Mouse (Mus musculus): ENCODE data around the gene Pirb. TPM values are rescaled to one million over a fixed set of nuclear protein-coding genes. Genes with fewer than 3 reads are reported as not detected.

Gene Pirb
- total RNA-seq, 2 experiments from 2014 or later = 0.23 to 0.32 TPM

Other genes starting within 250 kb of the Pirb start
- not detected for gene Tarm1, start 217.8 kb downstream of the Pirb start, total RNA-seq (2021)
- gene Oscar, start 104.2 kb downstream of the Pirb start, total RNA-seq (2021) = 1 to 10 TPM in 1 of 2 experiments, under 1 TPM in 1; 0.84 to 1.3 TPM
- gene Ndufa3, start 103.0 kb downstream of the Pirb start, total RNA-seq (2021) = 100 to 1,000 TPM; 483 to 557 TPM
- gene Tfpt, start 90.5 kb downstream of the Pirb start, total RNA-seq (2021) = 10 to 100 TPM; 39.7 to 47.8 TPM
- 10 to 100 TPM; 49.8 to 51.9 TPM for gene Prpf31, start 90.4 kb downstream of the Pirb start, total RNA-seq (2021)
- gene Cnot3, start 75.1 kb downstream of the Pirb start, total RNA-seq (2021) = 10 to 100 TPM; 48.1 to 58.9 TPM
- 1 to 10 TPM; 6.7 to 6.8 TPM for gene Leng1, start 54.6 kb downstream of the Pirb start, total RNA-seq (2021)
- 10 to 100 TPM in 1 of 2 experiments, 1 to 10 TPM in 1; 2.4 to 11.0 TPM for gene Tmc4, start 42.8 kb downstream of the Pirb start, total RNA-seq (2021)
- gene Tsen34, start 27.5 kb downstream of the Pirb start, total RNA-seq (2021) = 10 to 100 TPM; 77.3 to 80.0 TPM
- gene Mboat7, start 26.9 kb downstream of the Pirb start, total RNA-seq (2021) = 100 to 1,000 TPM; 208 to 211 TPM
- 100 to 1,000 TPM; 312 to 356 TPM for gene Rps9, start 16.4 kb downstream of the Pirb start, total RNA-seq (2021)
- not detected for gene Gm15448, start 105.3 kb upstream of the Pirb start, total RNA-seq (2021)
- gene Pira2, start 124.7 kb upstream of the Pirb start, total RNA-seq (2021) = not detected
- not detected for gene Gm14548, start 177.7 kb upstream of the Pirb start, total RNA-seq (2021)
- gene Lilra6, start 195.1 kb upstream of the Pirb start, total RNA-seq (2021) = not detected

All from left cerebral cortex, postnatal 36 days (tissue).